ENCODE assay signal across 8 mouse cellular contexts in the genomic region with DNA sequence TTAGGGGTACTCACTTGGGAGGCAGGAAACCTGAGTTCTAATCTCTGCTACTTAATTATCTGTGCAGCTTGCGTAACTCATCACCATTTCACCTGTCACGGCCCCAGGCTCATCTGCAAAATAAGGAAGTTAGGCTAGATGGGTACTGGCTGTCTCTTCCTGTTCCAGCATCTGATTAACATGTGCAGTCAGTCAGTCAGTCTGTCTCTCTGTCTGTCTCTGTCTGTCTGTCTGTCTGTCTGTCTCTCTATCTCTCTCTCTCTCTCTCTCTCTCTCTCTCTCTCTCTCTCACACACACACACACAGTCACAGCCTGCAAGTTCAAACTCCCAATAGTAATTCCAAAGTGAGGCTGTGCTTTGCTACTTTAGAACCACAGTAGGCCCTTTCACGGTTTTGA. TPM values are rescaled to one million over a fixed set of nuclear protein-coding genes. Genes with fewer than 3 reads are reported as not detected.
DNase-seq lines count a peak whose midpoint lies in the region; ATAC-seq and TF ChIP-seq lines count a peak whose summit lies in the region.
"Not testable (repeated sequence)": the region's sequence is repeated elsewhere in the genome, so short reads cannot be mapped to it uniquely, and the experiment has no call there.

No protein-coding gene starts in this region.

- not testable (repeated sequence) for TF ChIP-seq CTCF in cerebellum, adult 2 months (IDR thresholded peaks at IDR 0.05; ENCODE audit: borderline replicate concordance, insufficient read depth, low read depth, low read length); layer of hippocampus, adult 2 months (conservative IDR thresholded peaks at IDR 0.05)

- peak overlapping the region; percentile 79 for H3K4me3 ChIP-seq in cerebellum, adult 2 months (replicated peaks; ENCODE audit: insufficient read depth, low read depth, low read length)
- H3K4me3 ChIP-seq in forebrain, embryonic 15.5 days, result peak overlapping the region; percentile 58
- peak overlapping the region; percentile 56 for H3K4me3 ChIP-seq in hindbrain, embryonic 11.5 days (ENCODE audit: low read depth, low read length)
- H3K4me3 ChIP-seq in layer of hippocampus, adult 2 months, result peak overlapping the region; percentile 66
- H3K4me3 ChIP-seq in lung, embryonic 15.5 days, result peak overlapping the region; percentile 93
- peak overlapping the region; percentile 68 for H3K4me3 ChIP-seq in stomach, embryonic 14.5 days (ENCODE audit: low read depth, low read length)

- H3K27ac ChIP-seq in cerebellum, adult 2 months (ENCODE audit: insufficient read depth, low read length); hindbrain, embryonic 11.5 days (ENCODE audit: low read depth, low read length); stomach, embryonic 14.5 days (ENCODE audit: low read length): not testable (repeated sequence)
- H3K27ac ChIP-seq in forebrain, embryonic 15.5 days (replicated peaks), result peak overlapping the region; percentile 95; the same call in 1 of the 2 replicates
- H3K27ac ChIP-seq in layer of hippocampus, adult 2 months, result peak overlapping the region; percentile 93
- H3K27ac ChIP-seq in lung, embryonic 15.5 days, result peak overlapping the region; percentile 99; the same call in 1 of the 2 replicates

- peak overlapping the region; percentile 74 for H3K9ac ChIP-seq in forebrain, embryonic 15.5 days (replicated peaks)
- peak overlapping the region; percentile 69 for H3K9ac ChIP-seq in hindbrain, embryonic 11.5 days (ENCODE audit: low read depth, low read length)
- peak overlapping the region; percentile 89 for H3K9ac ChIP-seq in lung, embryonic 15.5 days
- H3K9ac ChIP-seq in stomach, embryonic 14.5 days (replicated peaks; ENCODE audit: low read depth, low read length), result peak overlapping the region; percentile 79; the same call in 1 of the 2 replicates

- TF ChIP-seq POLR2A in cerebellum, adult 2 months (IDR thresholded peaks at IDR 0.05; ENCODE audit: borderline replicate concordance, insufficient read depth, low read length), result not testable (repeated sequence)

- H3K4me2 ChIP-seq in forebrain, embryonic 15.5 days (replicated peaks), result peak overlapping the region; percentile 48
- H3K4me2 ChIP-seq in hindbrain, embryonic 11.5 days (replicated peaks; ENCODE audit: low read depth, low read length), result peak overlapping the region; percentile 46
- peak overlapping the region; percentile 57 for H3K4me2 ChIP-seq in lung, embryonic 15.5 days
- peak overlapping the region; percentile 59 for H3K4me2 ChIP-seq in stomach, embryonic 14.5 days (replicated peaks; ENCODE audit: low read depth, low read length)

- WGBS in cerebellum, adult 2 months, result 26% methylated on average over 3 of the region's 3 CpGs
- 36% methylated on average over 3 of the region's 3 CpGs for WGBS in forebrain, embryonic 15.5 days
- WGBS in hindbrain, embryonic 11.5 days, result 47% methylated on average over 3 of the region's 3 CpGs
- WGBS in lung, embryonic 15.5 days, result 33% methylated on average over 3 of the region's 3 CpGs
- 29% methylated on average over 3 of the region's 3 CpGs for WGBS in stomach, embryonic 14.5 days

- not testable (repeated sequence) for H3K4me1 ChIP-seq in cerebellum, adult 2 months (ENCODE audit: control insufficient read depth, insufficient read depth, low read length); hindbrain, embryonic 11.5 days (replicated peaks; ENCODE audit: control insufficient read depth, insufficient read depth, low read length)
- peaks cover 14% of the 10 kb centered on the region for H3K4me1 ChIP-seq in forebrain, embryonic 15.5 days
- peaks cover 20% of the 10 kb centered on the region for H3K4me1 ChIP-seq in lung, embryonic 15.5 days
- H3K4me1 ChIP-seq in stomach, embryonic 14.5 days (ENCODE audit: control insufficient read depth, insufficient read depth, low read length), result peaks cover 25% of the 10 kb centered on the region

- not testable (repeated sequence) for H3K36me3 ChIP-seq in forebrain, embryonic 15.5 days; hindbrain, embryonic 11.5 days (ENCODE audit: control insufficient read depth, insufficient read depth, low read length); lung, embryonic 15.5 days; stomach, embryonic 14.5 days (ENCODE audit: control insufficient read depth, insufficient read depth, low read length)

- not testable (repeated sequence) for H3K27me3 ChIP-seq in cerebellum, adult 2 months (ENCODE audit: control insufficient read depth, insufficient read depth, low read length); forebrain, embryonic 15.5 days; hindbrain, embryonic 11.5 days (ENCODE audit: control insufficient read depth, insufficient read depth, low read length); lung, embryonic 15.5 days; stomach, embryonic 14.5 days (ENCODE audit: control insufficient read depth, insufficient read depth, low read length)

- not testable (repeated sequence) for H3K9me3 ChIP-seq in forebrain, embryonic 15.5 days; hindbrain, embryonic 11.5 days (ENCODE audit: control insufficient read depth, low read length); lung, embryonic 15.5 days; stomach, embryonic 14.5 days (ENCODE audit: control insufficient read depth, low read depth, low read length)

- peak; percentile 66 for DNase-seq in CD4-positive helper T cell, adult 2 months (ENCODE audit: low read depth, low spot score)
- DNase-seq in cerebellum, adult 2 months; hindbrain, embryonic 11.5 days (ENCODE audit: low spot score); layer of hippocampus, adult 2 months (ENCODE audit: low spot score in 2 of 2): not testable (repeated sequence)

- ATAC-seq in forebrain, embryonic 15.5 days (replicated peaks), result 0 out of 2 replicates have a peak, but pooled peaks have one; percentile 5
- 0 out of 2 replicates have a peak, but pooled peaks have one; percentile 4 for ATAC-seq in hindbrain, embryonic 11.5 days (ENCODE audit: low FRiP score)
- not testable (repeated sequence) for ATAC-seq in lung, embryonic 15.5 days (ENCODE audit: borderline replicate concordance, extremely low read depth, low FRiP score, low TSS enrichment); stomach, embryonic 14.5 days (ENCODE audit: insufficient number of reproducible peaks, insufficient read depth, low FRiP score, low read depth)
- ATAC-seq in monocyte, adult 5-6 weeks (replicated peaks; ENCODE audit: insufficient number of reproducible peaks, low FRiP score, low TSS enrichment, poor library complexity, severe bottlenecking), result peak; percentile 73

RNA-seq across cellular contexts. Expression of gene Lsm6, which starts 1.0 kb away (rescaled TPM):
- 102 and 120 TPM in 2 replicates for polyA plus RNA-seq in cerebellum, adult 2 months (2012; rRNA removed)
- 164 and 165 TPM in 2 replicates for polyA plus RNA-seq in forebrain, embryonic 15.5 days (2015; fragmentation: Nextera tagmentation; extraction: Ambion mirVana)
- polyA plus RNA-seq in hindbrain, embryonic 11.5 days (2014; fragmentation: Nextera tagmentation; extraction: Ambion mirVana), result 220 and 233 TPM in 2 replicates
- total RNA-seq in layer of hippocampus, adult 2 months (2021), result 10 to 100 TPM; 42.6 to 47.6 TPM
- 195 and 223 TPM in 2 replicates for polyA plus RNA-seq in lung, embryonic 15.5 days (2015; fragmentation: Nextera tagmentation; extraction: Ambion mirVana)
- 63.7 to 87.2 TPM (median 85.5 TPM) in 3 replicates for total RNA-seq in monocyte, adult 5-6 weeks (2017)
- polyA plus RNA-seq in stomach, embryonic 14.5 days (2014; fragmentation: Nextera tagmentation; extraction: Ambion mirVana), result 231 and 260 TPM in 2 replicates
